Mouse (Mus musculus) hindbrain, postnatal 0 days (tissue): ENCODE measurements at regions not wholly inside any gene's neighbourhood (a gene's known extent, or its start where the extent isn't known, plus 50 kb on each side); places are given as distances from the start of the nearest gene placed in this dataset.
A peak's percentile ranks its signal among the peaks of the same experiment; 100 is the strongest.

ENCODE experiments used
- ATAC-seq: fragments of 200-750 bp; cut with Nextera tagmentation; 2 replicates; pipeline ENCODE4 v1.8.0; 2017; ENCODE audit warnings: mild to moderate bottlenecking, moderate TSS enrichment, moderate library complexity
- DNase-seq: peaks from one replicate; pipeline ENCODE4 v3.0.0-alpha.2; 2015; ENCODE audit warnings: low spot score
- H3K27ac ChIP-seq: fragments of 300-500 bp; sonication (generic); 2 replicates; pipeline ENCODE4 v1.5.1; 2014; ENCODE audit warnings: mild to moderate bottlenecking
- H3K27me3 ChIP-seq: fragments of 300-500 bp; sonication (generic); 2 replicates; pipeline ENCODE4 v1.6.1; 2014; ENCODE audit warnings: low read length, mixed read lengths; ENCODE audit not compliant: insufficient read depth
- H3K36me3 ChIP-seq: fragments of 300-500 bp; sonication (generic); 2 replicates; pipeline ENCODE4 v1.6.1; 2014; ENCODE audit warnings: low read length, mixed read lengths; ENCODE audit not compliant: insufficient read depth
- H3K4me1 ChIP-seq: fragments of 300-500 bp; sonication (generic); 2 replicates; pipeline ENCODE4 v1.6.1; 2014; ENCODE audit warnings: antibody characterized with exemption, low read length, mixed read lengths; ENCODE audit not compliant: insufficient read depth
- H3K4me2 ChIP-seq: fragments of 300-500 bp; sonication (generic); 2 replicates; pipeline ENCODE4 v1.6.1; 2014; ENCODE audit warnings: low read depth, mild to moderate bottlenecking, low read length, moderate library complexity, mixed read lengths
- H3K4me3 ChIP-seq: fragments of 300-500 bp; sonication (generic); 2 replicates; pipeline ENCODE4 v1.5.1; 2014; ENCODE audit warnings: low read length
- H3K9ac ChIP-seq: fragments of 300-500 bp; sonication (generic); replicated peaks from 2 replicates; pipeline ENCODE4 v1.6.1; 2014; ENCODE audit warnings: mild to moderate bottlenecking, low read length, moderate library complexity, mixed read lengths
- H3K9me3 ChIP-seq: fragments of 300-500 bp; sonication (generic); 2 replicates; pipeline ENCODE4 v1.6.1; 2016; ENCODE audit warnings: low read length, mixed read lengths
- CTCF ChIP-seq: IDR thresholded peaks from 2 replicates; pipeline ENCODE4 v1.5.1; 2016; ENCODE audit warnings: antibody characterized with exemption, control low read depth, low read depth
- WGBS: fragments of 180-500 bp; shearing (Covaris S2); extraction: QIAGEN DNeasy Blood & Tissue Kit; methylation state at CpG from one replicate; pipeline ENCODE4 v1.1.7; 2014; 5-methylcytosine and 5-hydroxymethylcytosine counted together

- Histone ChIP-seq H3K27me3 (no peaks in the 10 kb centered on the region), H3K4me2 (no peak overlapping the region), H3K4me3 (no peak overlapping the region), H3K36me3 (no peaks in the 10 kb centered on the region), H3K4me1 (no peaks in the 10 kb centered on the region), H3K9ac (no peak overlapping the region), H3K9me3 (no peaks in the 10 kb centered on the region), H3K27ac (no peak overlapping the region)
- ATAC-seq: no peak
- DNase-seq: no peak
- TF ChIP-seq CTCF: no peak
Observed at GRCm38 (mm10) chr11:24925135-24925534, 847.3 kb downstream of the Bcl11a start.

- Histone ChIP-seq H3K27me3 (no peaks in the 10 kb centered on the region), H3K9ac (no peak overlapping the region), H3K9me3 (no peaks in the 10 kb centered on the region), H3K4me2 (no peak overlapping the region), H3K4me1 (no peaks in the 10 kb centered on the region), H3K36me3 (no peaks in the 10 kb centered on the region), H3K4me3 (no peak overlapping the region), H3K27ac (no peak overlapping the region)
- DNase-seq: no peak
- no peak for ATAC-seq
- TF ChIP-seq CTCF: no peak
Observed at GRCm38 (mm10) chr11:24943646-24944045, 865.8 kb downstream of the Bcl11a start.

- WGBS: 44% methylated on average over 1 of the region's 1 CpGs
- no peak for TF ChIP-seq CTCF
Observed at GRCm38 (mm10) chr11:24951161-24951560, 873.3 kb downstream of the Bcl11a start.

GRCm38 (mm10) chr11:24972359-24972758 is 894.5 kb downstream of the Bcl11a start:
- 77% methylated on average over 2 of the region's 2 CpGs for WGBS
- no peaks in the 10 kb centered on the region for H3K9me3 ChIP-seq
- H3K27me3 ChIP-seq: no peaks in the 10 kb centered on the region
- H3K27ac ChIP-seq: no peak overlapping the region
- no peak overlapping the region for H3K4me2 ChIP-seq
- no peak for ATAC-seq
- H3K9ac ChIP-seq: no peak overlapping the region
- no peaks in the 10 kb centered on the region for H3K4me1 ChIP-seq
- TF ChIP-seq CTCF: no peak
- H3K4me3 ChIP-seq: no peak overlapping the region
- no peak for DNase-seq
- no peaks in the 10 kb centered on the region for H3K36me3 ChIP-seq

More at GRCm38 (mm10) chr11:24951161-24951560, 873.3 kb downstream of the Bcl11a start:
- Histone ChIP-seq H3K27me3 (no peaks in the 10 kb centered on the region), H3K36me3 (no peaks in the 10 kb centered on the region), H3K9ac (no peak overlapping the region), H3K4me1 (no peaks in the 10 kb centered on the region), H3K4me2 (no peak overlapping the region), H3K4me3 (no peak overlapping the region), H3K27ac (no peak overlapping the region), H3K9me3 (no peaks in the 10 kb centered on the region)
- no peak for ATAC-seq
- no peak for DNase-seq

GRCm38 (mm10) chr11:24980193-24980665 is 902.4 kb downstream of the Bcl11a start:
- no peak overlapping the region for H3K4me3 ChIP-seq
- no peaks in the 10 kb centered on the region for H3K27me3 ChIP-seq
- peak overlapping the region; percentile 50 for H3K4me2 ChIP-seq
- peak; percentile 68 for DNase-seq
- no peaks in the 10 kb centered on the region for H3K9me3 ChIP-seq
- ATAC-seq: peak; percentile 88
- peak overlapping the region; percentile 42; the same call in 1 of the 2 replicates for H3K27ac ChIP-seq
- no peak for TF ChIP-seq CTCF
- WGBS: 32% methylated on average over 9 of the region's 9 CpGs
- H3K36me3 ChIP-seq: no peaks in the 10 kb centered on the region
- no peak overlapping the region for H3K9ac ChIP-seq
- H3K4me1 ChIP-seq: no peaks in the 10 kb centered on the region

GRCm38 (mm10) chr11:24983060-24983629 is 905.3 kb downstream of the Bcl11a start:
- H3K36me3 ChIP-seq: no peaks in the 10 kb centered on the region
- ATAC-seq: no peak
- H3K27me3 ChIP-seq: no peaks in the 10 kb centered on the region
- no peaks in the 10 kb centered on the region for H3K4me1 ChIP-seq
- H3K27ac ChIP-seq: no peak overlapping the region
- TF ChIP-seq CTCF: no peak
- DNase-seq: no peak
- no peak overlapping the region for H3K4me3 ChIP-seq
- no peaks in the 10 kb centered on the region for H3K9me3 ChIP-seq
- no peak overlapping the region for H3K4me2 ChIP-seq
- no peak overlapping the region for H3K9ac ChIP-seq
- 58% methylated on average over 10 of the region's 10 CpGs for WGBS

GRCm38 (mm10) chr11:25005491-25005890 is 927.6 kb downstream of the Bcl11a start:
- WGBS: 30% methylated on average over 5 of the region's 5 CpGs
- H3K4me3 ChIP-seq: no peak overlapping the region
- H3K27ac ChIP-seq: no peak overlapping the region
- H3K9ac ChIP-seq: no peak overlapping the region
- TF ChIP-seq CTCF: no peak
- H3K36me3 ChIP-seq: no peaks in the 10 kb centered on the region
- no peak overlapping the region for H3K4me2 ChIP-seq
- no peaks in the 10 kb centered on the region; the same call in 1 of the 2 replicates for H3K9me3 ChIP-seq
- H3K4me1 ChIP-seq: no peaks in the 10 kb centered on the region
- H3K27me3 ChIP-seq: no peaks in the 10 kb centered on the region
- no peak for DNase-seq
- ATAC-seq: no peak
